ENCODE assay signal across 9 mouse cellular contexts in the genomic region with DNA sequence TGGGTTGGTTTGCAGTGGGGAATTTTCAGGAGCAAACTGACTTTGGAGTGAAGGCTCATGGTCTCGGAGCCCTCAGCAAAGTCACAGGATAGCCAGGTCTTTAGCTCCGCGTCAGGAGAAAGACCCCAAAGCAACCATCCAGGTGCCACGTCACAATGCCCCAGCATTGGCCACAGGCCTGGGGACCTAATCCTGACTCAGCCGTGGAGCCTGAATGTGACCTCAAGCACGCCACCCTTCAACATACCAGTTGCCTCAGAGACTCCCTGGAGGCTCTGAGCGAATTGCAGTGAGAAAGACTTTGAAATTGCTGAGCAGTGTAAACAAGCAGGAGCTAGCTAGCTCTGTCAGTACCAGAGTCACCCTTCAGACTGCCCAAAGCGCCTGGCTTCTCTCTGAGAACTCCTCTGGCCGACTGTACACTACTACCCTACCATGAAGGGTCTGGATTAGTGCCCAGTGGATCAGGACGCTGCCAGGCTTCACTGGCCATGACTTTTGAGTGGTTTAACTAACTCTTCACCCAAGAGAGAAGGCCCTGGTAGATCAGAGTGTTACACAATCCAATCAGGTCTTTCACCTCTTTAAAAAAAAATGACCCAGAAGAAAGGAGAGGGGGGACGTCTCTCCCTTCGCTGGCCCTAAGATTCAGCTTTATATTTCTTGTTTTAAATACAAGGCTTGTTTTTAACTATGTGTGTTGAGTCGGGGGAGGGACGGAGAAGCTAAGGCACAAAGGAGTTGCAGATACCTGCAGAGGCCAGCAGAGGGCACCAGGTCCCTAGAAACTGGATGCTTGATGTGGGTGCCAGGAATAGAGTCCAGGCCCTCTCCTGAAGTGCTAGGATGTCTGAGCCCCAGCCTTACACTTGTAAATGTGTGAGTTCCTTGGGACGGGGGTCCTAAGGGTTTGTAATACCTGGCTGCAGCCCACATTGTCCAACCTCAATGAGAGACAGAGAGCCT. TPM values are rescaled to one million over a fixed set of nuclear protein-coding genes. Genes with fewer than 3 reads are reported as not detected.
DNase-seq lines count a peak whose midpoint lies in the region; ATAC-seq lines count a peak whose summit lies in the region.
"Had no signal": no experiment of that assay in that cellular context is flagged by ENCODE, and none has a peak within 500 bp of the region (broad histone marks: within the 10 kb centered on the region; RNA-seq: fewer than 3 reads in every experiment).

No protein-coding gene starts in this region.

- H3K4me3 ChIP-seq in forebrain, embryonic 14.5 days (ENCODE audit: low read depth, low read length): no peak overlapping the region
- no peak overlapping the region for H3K4me3 ChIP-seq in forebrain, embryonic 13.5 days
- H3K4me3 ChIP-seq in embryonic facial prominence, embryonic 10.5 days: no peak overlapping the region
- no peak overlapping the region for H3K4me3 ChIP-seq in kidney, embryonic 16.5 days (ENCODE audit: low read length)
- H3K4me3 ChIP-seq: limb, embryonic 12.5 days had no signal

- no peak overlapping the region for H3K27ac ChIP-seq in forebrain, embryonic 14.5 days (ENCODE audit: low read depth, low read length)
- no peak overlapping the region for H3K27ac ChIP-seq in forebrain, embryonic 13.5 days
- H3K27ac ChIP-seq in embryonic facial prominence, embryonic 10.5 days (replicated peaks): peak overlapping the region; percentile 48; the same call in 1 of the 2 replicates
- H3K27ac ChIP-seq in kidney, embryonic 16.5 days (ENCODE audit: low read length): no peak overlapping the region
- H3K27ac ChIP-seq: limb, embryonic 12.5 days had no signal

- WGBS in forebrain, embryonic 14.5 days: 65% methylated on average over 15 of the region's 15 CpGs
- 59% methylated on average over 15 of the region's 15 CpGs for WGBS in forebrain, embryonic 13.5 days
- 52% methylated on average over 15 of the region's 15 CpGs for WGBS in embryonic facial prominence, embryonic 10.5 days
- WGBS in kidney, embryonic 16.5 days: 58% methylated on average over 15 of the region's 15 CpGs

- H3K36me3 ChIP-seq in forebrain, embryonic 14.5 days (ENCODE audit: control insufficient read depth, insufficient read depth, low read length): no peaks in the 10 kb centered on the region
- H3K36me3 ChIP-seq in forebrain, embryonic 13.5 days (ENCODE audit: poor library complexity, severe bottlenecking): no peaks in the 10 kb centered on the region
- H3K36me3 ChIP-seq in embryonic facial prominence, embryonic 10.5 days (replicated peaks): no peaks in the 10 kb centered on the region
- H3K36me3 ChIP-seq in kidney, embryonic 16.5 days (ENCODE audit: insufficient read depth, low read length): no peaks in the 10 kb centered on the region
- H3K36me3 ChIP-seq: limb, embryonic 12.5 days had no signal

- peak; percentile 47 for DNase-seq in forebrain, embryonic 14.5 days (ENCODE audit: low spot score)
- DNase-seq in 3T3-L1 (ENCODE audit: low read depth, low spot score) (peak; percentile 71), adipocyte (ENCODE audit: low spot score) (peak; percentile 93)
- DNase-seq in embryonic facial prominence, embryonic 10.5 days (ENCODE audit: low spot score): peak; percentile 59
- DNase-seq in thymus, adult 18-20 months: peak; percentile 16 to 22

- H3K27me3 ChIP-seq in forebrain, embryonic 14.5 days (replicated peaks; ENCODE audit: control insufficient read depth, insufficient read depth, low read length): no peaks in the 10 kb centered on the region
- no peaks in the 10 kb centered on the region for H3K27me3 ChIP-seq in forebrain, embryonic 13.5 days
- H3K27me3 ChIP-seq in embryonic facial prominence, embryonic 10.5 days (replicated peaks; ENCODE audit: low read depth, poor library complexity, severe bottlenecking): peaks cover 9% of the 10 kb centered on the region
- H3K27me3 ChIP-seq in kidney, embryonic 16.5 days (ENCODE audit: insufficient read depth, low read length): 0 out of 2 replicates have a peak, but pooled peaks cover 2% of the 10 kb centered on the region
- H3K27me3 ChIP-seq: limb, embryonic 12.5 days had no signal

- H3K9me3 ChIP-seq in forebrain, embryonic 14.5 days (replicated peaks; ENCODE audit: control insufficient read depth, low read length): no peaks in the 10 kb centered on the region
- no peaks in the 10 kb centered on the region for H3K9me3 ChIP-seq in forebrain, embryonic 13.5 days (replicated peaks)
- no peaks in the 10 kb centered on the region for H3K9me3 ChIP-seq in embryonic facial prominence, embryonic 10.5 days
- no peaks in the 10 kb centered on the region for H3K9me3 ChIP-seq in kidney, embryonic 16.5 days (ENCODE audit: low read length)
- H3K9me3 ChIP-seq: limb, embryonic 12.5 days had no signal

- no peaks in the 10 kb centered on the region for H3K4me1 ChIP-seq in forebrain, embryonic 14.5 days (ENCODE audit: control insufficient read depth, insufficient read depth, low read length)
- H3K4me1 ChIP-seq in forebrain, embryonic 13.5 days: no peaks in the 10 kb centered on the region
- H3K4me1 ChIP-seq in embryonic facial prominence, embryonic 10.5 days: peaks cover 18% of the 10 kb centered on the region
- H3K4me1 ChIP-seq in kidney, embryonic 16.5 days (ENCODE audit: insufficient read depth, low read length): no peaks in the 10 kb centered on the region
- H3K4me1 ChIP-seq: limb, embryonic 12.5 days had no signal

- H3K9ac ChIP-seq in forebrain, embryonic 14.5 days (ENCODE audit: low read length): no peak overlapping the region
- H3K9ac ChIP-seq in forebrain, embryonic 13.5 days: no peak overlapping the region
- 0 out of 2 replicates have a peak overlapping the region, but pooled peaks have one; percentile 2 for H3K9ac ChIP-seq in kidney, embryonic 16.5 days (replicated peaks; ENCODE audit: low read length)
- H3K9ac ChIP-seq: limb, embryonic 12.5 days had no signal

- H3K4me2 ChIP-seq in forebrain, embryonic 14.5 days (ENCODE audit: low read length): no peak overlapping the region
- H3K4me2 ChIP-seq in forebrain, embryonic 13.5 days: no peak overlapping the region
- no peak overlapping the region for H3K4me2 ChIP-seq in kidney, embryonic 16.5 days (replicated peaks; ENCODE audit: low read depth, low read length)
- H3K4me2 ChIP-seq: limb, embryonic 12.5 days had no signal

- no peak for ATAC-seq in forebrain, embryonic 14.5 days
- no peak for ATAC-seq in forebrain, embryonic 13.5 days
- 0 out of 2 replicates have a peak, but pooled peaks have one; percentile 9 for ATAC-seq in kidney, embryonic 16.5 days (ENCODE audit: low FRiP score, low TSS enrichment)
- peak; percentile 76 for ATAC-seq in megakaryocyte, adult 5-6 weeks (ENCODE audit: poor library complexity, severe bottlenecking)

RNA-seq across cellular contexts. Expression of gene Nipal3, which starts 21.8 kb away (rescaled TPM):
- 5.3 and 6.4 TPM in 2 replicates for polyA plus RNA-seq in forebrain, embryonic 14.5 days (2014; fragmentation: Nextera tagmentation; extraction: Ambion mirVana)
- 2.7 and 4.5 TPM in 2 replicates for polyA plus RNA-seq in forebrain, embryonic 13.5 days (2015; fragmentation: Nextera tagmentation; extraction: Ambion mirVana)
- polyA plus RNA-seq in embryonic facial prominence, embryonic 10.5 days (2016; fragmentation: Nextera tagmentation; extraction: Ambion mirVana): 3.2 and 3.7 TPM in 2 replicates
- polyA plus RNA-seq in kidney, embryonic 16.5 days (2015; fragmentation: Nextera tagmentation; extraction: Ambion mirVana): 4.3 and 7.1 TPM in 2 replicates
- 7.1 and 7.7 TPM in 2 replicates for total RNA-seq in megakaryocyte, adult 5-6 weeks (2015)
- total RNA-seq in megakaryocyte, adult 5-6 weeks (2017): 31.8 and 36.0 TPM in 2 replicates

RNA-seq across cellular contexts. Expression of gene Stpg1, which starts 22.0 kb away (rescaled TPM):
- polyA plus RNA-seq in forebrain, embryonic 14.5 days (2014; fragmentation: Nextera tagmentation; extraction: Ambion mirVana): 0.19 TPM in 2 replicates
- 0.25 TPM in 1 of 2 replicates, not detected in the other for polyA plus RNA-seq in forebrain, embryonic 13.5 days (2015; fragmentation: Nextera tagmentation; extraction: Ambion mirVana)
- 0.18 and 0.37 TPM in 2 replicates for polyA plus RNA-seq in embryonic facial prominence, embryonic 10.5 days (2016; fragmentation: Nextera tagmentation; extraction: Ambion mirVana)
- polyA plus RNA-seq in kidney, embryonic 16.5 days (2015; fragmentation: Nextera tagmentation; extraction: Ambion mirVana): 0.84 and 1.1 TPM in 2 replicates
- not detected in 2 replicates for total RNA-seq in megakaryocyte, adult 5-6 weeks (2015)
- 0.18 TPM in 1 of 2 replicates, not detected in the other for total RNA-seq in megakaryocyte, adult 5-6 weeks (2017)

RNA-seq across cellular contexts. Expression of gene Grhl3, which starts 56.8 kb away (rescaled TPM):
- polyA plus RNA-seq in forebrain, embryonic 14.5 days (2014; fragmentation: Nextera tagmentation; extraction: Ambion mirVana): 0.55 and 0.62 TPM in 2 replicates
- polyA plus RNA-seq in forebrain, embryonic 13.5 days (2015; fragmentation: Nextera tagmentation; extraction: Ambion mirVana): 0.63 and 0.79 TPM in 2 replicates
- 7.6 and 9.6 TPM in 2 replicates for polyA plus RNA-seq in embryonic facial prominence, embryonic 10.5 days (2016; fragmentation: Nextera tagmentation; extraction: Ambion mirVana)
- 3.6 and 4.9 TPM in 2 replicates for polyA plus RNA-seq in kidney, embryonic 16.5 days (2015; fragmentation: Nextera tagmentation; extraction: Ambion mirVana)
- not detected in 2 replicates for total RNA-seq in megakaryocyte, adult 5-6 weeks (2015)
- total RNA-seq in megakaryocyte, adult 5-6 weeks (2017): not detected in 2 replicates

Comparison
In these comparisons a context has a peak if more than half of its experiments do, and no peak if none do; other contexts are left out.
1. ATAC-seq: peak in kidney, embryonic 16.5 days (single experiment) and megakaryocyte, adult 5-6 weeks (single experiment); none in forebrain, embryonic 14.5 days (single experiment) and forebrain, embryonic 13.5 days (single experiment).
2. DNase-seq: peak in every context shown above with its lines; median percentile 93 in adipocyte; 71 in 3T3-L1; 59 in embryonic facial prominence, embryonic 10.5 days; 47 in forebrain, embryonic 14.5 days; 19 in thymus, adult 18-20 months.